Mouse (Mus musculus): Measurements from ENCODE around the gene Mmp11. TPM values are rescaled to one million over a fixed set of nuclear protein-coding genes. Genes with fewer than 3 reads are reported as not detected.

Mmp11 gene
- polyA plus RNA-seq, 1 experiment from 2014 or later: 25.1 TPM

DNA sequence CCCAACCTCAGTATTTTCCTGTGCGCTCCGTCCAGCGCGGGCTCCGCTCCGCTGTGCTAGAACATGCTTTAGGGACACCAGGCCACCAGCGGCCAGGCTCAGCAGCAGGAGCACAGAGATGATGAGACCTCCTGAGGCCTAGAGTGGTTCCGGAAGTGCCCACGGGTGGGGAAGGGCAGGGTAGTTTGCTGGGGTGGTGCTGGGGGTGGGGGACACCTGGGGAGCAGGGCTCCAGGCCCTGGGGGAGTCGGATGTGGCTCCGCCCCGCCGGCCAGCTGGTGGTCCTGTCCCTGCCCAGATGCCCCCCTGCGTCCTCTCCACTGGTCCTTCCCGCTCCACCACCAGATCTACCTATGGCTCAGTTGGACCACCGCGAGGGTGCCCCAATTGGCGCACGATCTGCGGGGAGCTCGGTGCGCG is 14.5 kb upstream of the Mmp11 start:
- no peaks in the 10 kb centered on the region for H3K9me3 ChIP-seq (replicated peaks; ENCODE audit: control insufficient read depth, low read length)
- peak; percentile 51 for ATAC-seq
- peaks cover 7% of the 10 kb centered on the region; the same call in 1 of the 2 replicates for H3K4me1 ChIP-seq (ENCODE audit: control insufficient read depth, insufficient read depth, low read length)
- H3K36me3 ChIP-seq (ENCODE audit: control insufficient read depth, insufficient read depth, low read length): no peaks in the 10 kb centered on the region
- H3K4me3 ChIP-seq (ENCODE audit: low read depth, low read length): peak overlapping the region; percentile 34
- H3K4me2 ChIP-seq (ENCODE audit: low read length): peak overlapping the region; percentile 71
- WGBS: 3% methylated on average over 23 of the region's 23 CpGs
- no peaks in the 10 kb centered on the region; the same call in none of the 2 replicates for H3K27me3 ChIP-seq (replicated peaks; ENCODE audit: control insufficient read depth, insufficient read depth, low read length)
- no peak overlapping the region for H3K27ac ChIP-seq (ENCODE audit: low read depth, low read length)
- DNase-seq (ENCODE audit: low spot score): no peak
- H3K9ac ChIP-seq (ENCODE audit: low read length): peak overlapping the region; percentile 61

DNA sequence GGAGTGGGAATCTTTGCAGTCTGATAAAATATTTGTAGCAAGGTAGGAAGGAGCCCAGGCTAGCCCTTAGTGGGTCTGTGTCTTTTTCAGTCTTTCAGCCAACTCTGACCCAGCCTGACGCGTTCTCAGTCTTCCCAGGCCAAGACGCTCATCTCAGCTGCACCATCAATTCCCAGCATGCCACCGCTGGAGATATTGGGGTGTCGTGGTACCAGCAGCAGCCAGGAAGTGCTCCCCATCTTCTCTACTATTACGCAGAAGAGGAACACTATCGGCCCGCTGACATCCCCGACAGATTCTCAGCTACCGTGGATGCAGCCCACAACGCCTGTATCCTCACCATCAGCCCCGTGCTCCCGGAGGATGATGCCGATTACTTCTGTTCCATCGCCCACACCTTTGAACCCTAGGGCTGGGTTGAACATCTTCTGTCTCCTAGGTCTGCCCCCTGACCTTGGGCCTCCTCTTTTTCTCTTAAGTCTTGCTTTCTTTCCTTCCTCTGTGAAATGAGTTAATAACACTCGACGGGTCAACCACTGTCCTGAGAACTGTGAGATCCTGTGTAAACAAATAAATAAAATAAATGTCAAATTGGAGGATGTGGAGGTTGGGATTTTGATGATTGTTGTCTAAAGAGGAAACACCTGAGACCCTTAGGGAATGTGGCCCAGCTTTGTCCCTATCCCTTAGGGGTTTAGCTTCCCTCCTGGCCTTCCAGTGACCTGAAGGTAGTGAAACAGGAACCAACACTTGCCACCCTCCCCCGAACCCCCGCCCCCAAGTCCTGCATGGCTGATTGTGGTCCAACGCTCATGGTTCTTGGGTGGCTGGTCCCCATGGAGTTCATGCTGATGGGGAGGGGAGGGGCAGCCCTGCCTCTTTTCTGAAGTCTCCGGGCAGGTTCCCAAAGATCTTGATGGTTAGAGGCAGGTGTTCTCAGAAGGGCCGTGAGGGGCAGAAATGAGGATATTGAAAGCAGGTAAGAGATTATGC is 13.1 kb upstream of the Mmp11 start:
- no peak for DNase-seq (ENCODE audit: low spot score)
- 84% methylated on average over 22 of the region's 22 CpGs for WGBS
- no peaks in the 10 kb centered on the region for H3K36me3 ChIP-seq (ENCODE audit: control insufficient read depth, insufficient read depth, low read length)

GRCm38 (mm10) chr10:75948079-75948478 is 11.8 kb upstream of the Mmp11 start:
- Histone ChIP-seq H3K4me1 (ENCODE audit: control insufficient read depth, insufficient read depth, low read length) (peaks cover 12% of the 10 kb centered on the region; the same call in 1 of the 2 replicates), H3K27ac (ENCODE audit: low read depth, low read length) (no peak overlapping the region), H3K9ac (ENCODE audit: low read length) (no peak overlapping the region), H3K9me3 (replicated peaks; ENCODE audit: control insufficient read depth, low read length) (no peaks in the 10 kb centered on the region), H3K36me3 (ENCODE audit: control insufficient read depth, insufficient read depth, low read length) (no peaks in the 10 kb centered on the region), H3K27me3 (replicated peaks; ENCODE audit: control insufficient read depth, insufficient read depth, low read length) (no peaks in the 10 kb centered on the region; the same call in none of the 2 replicates), H3K4me3 (ENCODE audit: low read depth, low read length) (no peak overlapping the region), H3K4me2 (ENCODE audit: low read length) (no peak overlapping the region)
- DNase-seq (ENCODE audit: low spot score): no peak
- ATAC-seq: no peak
- WGBS: 81% methylated on average over 5 of the region's 5 CpGs

More for the DNA sequence above, 13.1 kb upstream of the Mmp11 start:
- H3K4me2 ChIP-seq (ENCODE audit: low read length): no peak overlapping the region
- H3K27me3 ChIP-seq (replicated peaks; ENCODE audit: control insufficient read depth, insufficient read depth, low read length): no peaks in the 10 kb centered on the region; the same call in none of the 2 replicates
- no peak for ATAC-seq
- H3K9me3 ChIP-seq (replicated peaks; ENCODE audit: control insufficient read depth, low read length): no peaks in the 10 kb centered on the region
- H3K27ac ChIP-seq (ENCODE audit: low read depth, low read length): no peak overlapping the region
- H3K4me1 ChIP-seq (ENCODE audit: control insufficient read depth, insufficient read depth, low read length): peaks cover 7% of the 10 kb centered on the region; the same call in 1 of the 2 replicates
- H3K4me3 ChIP-seq (ENCODE audit: low read depth, low read length): no peak overlapping the region
- H3K9ac ChIP-seq (ENCODE audit: low read length): no peak overlapping the region

DNA sequence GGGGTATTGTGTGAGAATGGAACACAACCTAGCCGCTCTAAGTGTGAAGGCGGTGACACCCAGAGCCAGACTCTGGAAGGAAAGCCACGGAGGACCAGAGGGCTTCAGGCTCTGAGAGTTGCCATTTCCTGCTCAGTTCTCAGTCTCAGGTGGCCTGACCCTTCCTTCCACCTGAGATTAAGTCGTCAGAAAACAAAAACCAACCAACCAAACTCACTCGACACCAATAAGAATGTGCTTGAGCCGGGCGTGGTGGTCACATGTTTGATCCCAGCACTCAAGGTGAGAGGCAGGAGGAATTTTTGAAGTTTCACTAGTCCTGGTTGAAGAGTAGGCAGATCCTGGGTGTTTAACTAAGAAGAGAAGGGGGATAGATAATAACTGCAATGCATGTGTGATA is 9.6 kb upstream of the Mmp11 start:
- no peak for DNase-seq (ENCODE audit: low spot score)
- H3K27ac ChIP-seq (ENCODE audit: low read depth, low read length): no peak overlapping the region

DNA sequence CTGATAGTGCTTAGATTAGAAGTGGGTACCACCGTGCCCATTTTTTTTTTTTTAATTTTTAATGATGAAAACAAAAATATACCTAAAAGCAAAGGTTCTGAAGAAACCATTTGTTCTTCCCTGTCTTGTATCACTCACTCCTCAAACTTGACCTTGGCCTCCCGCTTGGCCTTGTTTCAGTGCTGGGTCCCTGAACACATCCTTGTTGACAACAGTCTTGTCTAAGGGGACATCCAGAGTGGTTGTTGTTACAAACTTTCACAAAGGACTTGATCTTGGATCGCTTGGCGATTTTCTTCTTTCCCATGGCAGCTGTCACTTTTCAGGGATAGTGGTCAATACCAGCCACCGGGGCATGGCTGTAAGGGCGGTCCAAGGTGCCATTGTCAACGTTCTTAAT is 8.9 kb upstream of the Mmp11 start:
- H3K4me1 ChIP-seq (ENCODE audit: control insufficient read depth, insufficient read depth, low read length): peaks cover 5% of the 10 kb centered on the region; the same call in 1 of the 2 replicates
- ATAC-seq (no peak), DNase-seq (ENCODE audit: low spot score) (no peak)
- no peaks in the 10 kb centered on the region for H3K9me3 ChIP-seq (replicated peaks; ENCODE audit: control insufficient read depth, low read length)
- no peak overlapping the region for H3K27ac ChIP-seq (ENCODE audit: low read depth, low read length)
- H3K4me2 ChIP-seq (ENCODE audit: low read length): no peak overlapping the region
- H3K9ac ChIP-seq (ENCODE audit: low read length): no peak overlapping the region
- H3K4me3 ChIP-seq (ENCODE audit: low read depth, low read length): no peak overlapping the region
- 93% methylated on average over 7 of the region's 7 CpGs for WGBS
- H3K27me3 ChIP-seq (replicated peaks; ENCODE audit: control insufficient read depth, insufficient read depth, low read length): no peaks in the 10 kb centered on the region; the same call in 1 of the 2 replicates
- no peaks in the 10 kb centered on the region for H3K36me3 ChIP-seq (ENCODE audit: control insufficient read depth, insufficient read depth, low read length)

More for the DNA sequence above, 9.6 kb upstream of the Mmp11 start:
- Histone ChIP-seq H3K9ac (ENCODE audit: low read length) (no peak overlapping the region), H3K27me3 (replicated peaks; ENCODE audit: control insufficient read depth, insufficient read depth, low read length) (no peaks in the 10 kb centered on the region; the same call in none of the 2 replicates), H3K4me1 (ENCODE audit: control insufficient read depth, insufficient read depth, low read length) (peaks cover 7% of the 10 kb centered on the region; the same call in 1 of the 2 replicates), H3K4me2 (ENCODE audit: low read length) (no peak overlapping the region), H3K9me3 (replicated peaks; ENCODE audit: control insufficient read depth, low read length) (no peaks in the 10 kb centered on the region), H3K4me3 (ENCODE audit: low read depth, low read length) (no peak overlapping the region), H3K36me3 (ENCODE audit: control insufficient read depth, insufficient read depth, low read length) (no peaks in the 10 kb centered on the region)
- ATAC-seq: no peak
- 87% methylated on average over 7 of the region's 7 CpGs for WGBS

DNA sequence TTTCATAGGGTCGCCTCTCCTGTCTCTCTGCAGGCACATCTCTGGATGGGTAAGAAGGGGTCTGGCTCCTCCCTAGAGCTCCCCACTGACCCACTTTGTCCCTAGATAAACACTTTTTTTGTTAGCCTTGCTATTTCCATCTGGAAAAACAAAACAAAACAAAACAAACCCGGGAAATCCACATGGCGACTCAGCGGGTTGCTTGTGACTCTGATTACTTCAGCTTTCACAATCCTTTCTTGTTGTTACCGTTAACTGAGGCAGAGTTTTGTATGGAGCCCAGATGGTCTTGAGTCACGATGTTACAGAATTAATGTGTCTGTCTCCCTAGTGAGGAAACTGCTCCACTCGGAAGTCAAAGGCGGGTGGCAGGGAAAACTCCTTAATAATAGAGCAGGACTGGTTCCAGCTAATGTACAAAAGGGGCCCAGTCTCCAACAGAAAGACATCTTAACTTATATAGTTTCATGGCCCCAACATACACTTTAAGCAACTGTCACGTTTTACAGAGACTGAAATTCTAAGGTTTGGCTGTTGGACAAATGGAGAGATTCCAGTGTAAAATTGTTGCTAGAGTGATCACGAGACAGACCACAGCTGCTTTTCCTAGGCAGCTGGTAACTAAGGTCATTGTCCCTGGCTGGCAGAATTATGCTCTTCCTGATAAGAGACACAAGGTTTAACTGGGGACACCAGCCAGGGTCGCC is 7.9 kb upstream of the Mmp11 start:
- no peak overlapping the region for H3K9ac ChIP-seq (ENCODE audit: low read length)
- no peaks in the 10 kb centered on the region for H3K36me3 ChIP-seq (ENCODE audit: control insufficient read depth, insufficient read depth, low read length)
- no peaks in the 10 kb centered on the region for H3K27me3 ChIP-seq (replicated peaks; ENCODE audit: control insufficient read depth, insufficient read depth, low read length)
- no peak overlapping the region for H3K4me2 ChIP-seq (ENCODE audit: low read length)
- H3K9me3 ChIP-seq (replicated peaks; ENCODE audit: control insufficient read depth, low read length): no peaks in the 10 kb centered on the region
- H3K4me1 ChIP-seq (ENCODE audit: control insufficient read depth, insufficient read depth, low read length): peaks cover 5% of the 10 kb centered on the region; the same call in 1 of the 2 replicates
- ATAC-seq (no peak; the same call in 1 of the 2 replicates), DNase-seq (ENCODE audit: low spot score) (peak; percentile 66)
- H3K27ac ChIP-seq (ENCODE audit: low read depth, low read length): no peak overlapping the region
- 21% methylated on average over 11 of the region's 11 CpGs for WGBS
- H3K4me3 ChIP-seq (ENCODE audit: low read depth, low read length): no peak overlapping the region

DNA sequence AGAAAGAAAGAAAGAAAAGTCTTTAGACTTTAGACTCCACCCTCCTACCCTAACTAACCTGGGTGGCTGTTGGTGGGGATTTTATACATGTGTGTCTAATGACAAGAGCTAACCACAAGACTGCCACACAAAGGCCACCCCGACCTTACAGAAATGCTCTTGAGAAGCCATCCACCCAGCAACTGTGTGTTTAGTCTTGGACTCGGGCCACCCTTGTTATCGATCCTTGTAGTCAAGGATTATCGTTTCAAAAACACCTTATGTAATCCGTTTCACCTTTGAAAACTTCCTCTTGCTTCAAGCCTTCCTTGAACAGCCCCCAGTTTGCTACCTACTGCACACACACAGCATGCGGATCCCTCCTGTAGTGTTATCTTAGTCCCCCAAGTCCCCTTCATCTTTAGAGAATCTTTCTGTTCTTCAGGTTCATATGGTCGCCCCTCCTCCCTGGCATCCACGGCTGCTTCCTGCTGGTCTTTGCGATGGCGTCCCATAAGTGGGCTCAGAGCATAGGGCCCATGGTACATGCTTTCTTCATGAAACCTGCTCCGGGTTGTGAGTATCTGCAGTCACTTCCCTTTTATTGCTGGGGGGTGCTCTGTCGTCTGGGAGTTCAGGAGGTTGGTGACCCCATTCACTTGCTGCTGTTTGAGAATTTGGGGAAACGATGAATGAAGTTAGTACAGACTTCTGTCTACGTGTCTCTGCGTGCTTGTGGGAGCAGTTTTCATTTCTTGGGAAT is 6.6 kb upstream of the Mmp11 start, which contains the start of gene Vpreb3:
Vpreb3 (plus strand) TSS at position 322 of the 742 bp plus-strand sequence.
- DNase-seq (ENCODE audit: low spot score) (no peak), ATAC-seq (no peak)
- no peak within 1 kb of the TSS for H3K9ac ChIP-seq (ENCODE audit: low read length)
- no peaks in the 10 kb centered on the region for H3K36me3 ChIP-seq (ENCODE audit: control insufficient read depth, insufficient read depth, low read length)
- 86% methylated on average over 15 of the region's 15 CpGs for WGBS
- H3K9me3 ChIP-seq (replicated peaks; ENCODE audit: control insufficient read depth, low read length): no peaks in the 10 kb centered on the region
- no peak within 1 kb of the TSS for H3K4me3 ChIP-seq (ENCODE audit: low read depth, low read length)
- no peaks in the 10 kb centered on the region for H3K27me3 ChIP-seq (replicated peaks; ENCODE audit: control insufficient read depth, insufficient read depth, low read length)
- H3K27ac ChIP-seq (ENCODE audit: low read depth, low read length): no peak within 1 kb of the TSS
- peaks cover 5% of the 10 kb centered on the region; the same call in 1 of the 2 replicates for H3K4me1 ChIP-seq (ENCODE audit: control insufficient read depth, insufficient read depth, low read length)
- H3K4me2 ChIP-seq (ENCODE audit: low read length): no peak within 1 kb of the TSS
